Mouse (Mus musculus): Measurements from ENCODE around the gene Kdm7a. TPM values are rescaled to one million over a fixed set of nuclear protein-coding genes. Genes with fewer than 3 reads are reported as not detected.

Gene Kdm7a
- total RNA-seq, 2 experiments from 2014 or later: 11.6 to 12.9 TPM

GRCm38 (mm10) chr6:39208181-39208580, 1.6 kb upstream of the Kdm7a start:
- DNase-seq (ENCODE audit: low spot score in 2 of 2): no peak

GRCm38 (mm10) chr6:39205650-39206580, 674 bp downstream of the Kdm7a start:
- peak; percentile 57 to 59 for DNase-seq (ENCODE audit: low spot score in 2 of 2)

- DNase-seq (ENCODE audit: low spot score in 2 of 2): peak; percentile 70 to 71
Measured at GRCm38 (mm10) chr6:39205064-39205649, 1.4 kb downstream of the Kdm7a start.

GRCm38 (mm10) chr6:39204444-39204843, 2.1 kb downstream of the Kdm7a start:
- no peak for DNase-seq (ENCODE audit: low spot score in 2 of 2)

GRCm38 (mm10) chr6:39203236-39203635, 3.4 kb downstream of the Kdm7a start:
- no peak for DNase-seq (ENCODE audit: low spot score in 2 of 2)

- DNase-seq (ENCODE audit: low spot score in 2 of 2): no peak
Measured at GRCm38 (mm10) chr6:39193006-39193405, 13.6 kb downstream of the Kdm7a start.

- no peak for DNase-seq (ENCODE audit: low spot score in 2 of 2)
Measured at GRCm38 (mm10) chr6:39191518-39191917, 15.1 kb downstream of the Kdm7a start.

- DNase-seq (ENCODE audit: low spot score in 2 of 2): no peak
Measured at GRCm38 (mm10) chr6:39187227-39187626, 19.4 kb downstream of the Kdm7a start.

GRCm38 (mm10) chr6:39169089-39169488, 37.5 kb downstream of the Kdm7a start:
- no peak for DNase-seq (ENCODE audit: low spot score in 2 of 2)

- DNase-seq (ENCODE audit: low spot score in 2 of 2): no peak
Measured at GRCm38 (mm10) chr6:39164891-39165290, 41.7 kb downstream of the Kdm7a start.

- no peak for DNase-seq (ENCODE audit: low spot score in 2 of 2)
Measured at GRCm38 (mm10) chr6:39161975-39162374, 44.6 kb downstream of the Kdm7a start.

GRCm38 (mm10) chr6:39146041-39146440, 60.5 kb downstream of the Kdm7a start:
- no peak for DNase-seq (ENCODE audit: low spot score in 2 of 2)

- no peak for DNase-seq (ENCODE audit: low spot score in 2 of 2)
Measured at GRCm38 (mm10) chr6:39132556-39132955, 74.0 kb downstream of the Kdm7a start.

- DNase-seq (ENCODE audit: low spot score in 2 of 2): no peak
Measured at GRCm38 (mm10) chr6:39131480-39131879, 75.1 kb downstream of the Kdm7a start.

GRCm38 (mm10) chr6:39124719-39125118, 81.9 kb downstream of the Kdm7a start:
- no peak for DNase-seq (ENCODE audit: low spot score in 2 of 2)

GRCm38 (mm10) chr6:39120685-39121084, 85.9 kb downstream of the Kdm7a start:
- no peak for DNase-seq (ENCODE audit: low spot score in 2 of 2)

- no peak for DNase-seq (ENCODE audit: low spot score in 2 of 2)
Measured at GRCm38 (mm10) chr6:39118456-39118881, 88.1 kb downstream of the Kdm7a start.

- DNase-seq (ENCODE audit: low spot score in 2 of 2): peak; percentile 77 to 78
Measured at GRCm38 (mm10) chr6:39117584-39118455, 88.8 kb downstream of the Kdm7a start, which contains the start of gene Parp12. Gene Parp12 (minus strand): TSS chr6:39118349.

GRCm38 (mm10) chr6:39115438-39115837, 91.2 kb downstream of the Kdm7a start:
- no peak for DNase-seq (ENCODE audit: low spot score in 2 of 2)

- no peak for DNase-seq (ENCODE audit: low spot score in 2 of 2)
Measured at GRCm38 (mm10) chr6:39113141-39113540, 93.4 kb downstream of the Kdm7a start.

GRCm38 (mm10) chr6:39112701-39113100, 93.9 kb downstream of the Kdm7a start:
- no peak for DNase-seq (ENCODE audit: low spot score in 2 of 2)

Measured in adrenal gland, adult 18-20 months (tissue).